Mouse (Mus musculus) spleen, postnatal 10 days (tissue): ENCODE measurements around the gene Serpinb7.
A peak's percentile ranks its signal among the peaks of the same experiment; 100 is the strongest.

ENCODE experiments used
- DNase-seq, 2 experiments: peaks; one replicate each; pipeline ENCODE4 v3.0.0; 2021 to 2022; ENCODE audit warnings: low spot score in 2 of 2

Gene Serpinb7

GRCm38 (mm10) chr1:107489577-107489976 lies 90.1 kb downstream of the Serpinb7 start:
- no peak for DNase-seq

GRCm38 (mm10) chr1:107496789-107497188 lies 97.3 kb downstream of the Serpinb7 start:
- peak in 1 of 2 experiments; percentile 14 for DNase-seq

GRCm38 (mm10) chr1:107502025-107502424 lies 102.6 kb downstream of the Serpinb7 start:
- no peak for DNase-seq
